Mouse (Mus musculus) hindbrain, embryonic 15.5 days (tissue): ENCODE measurements around the gene Lce3a. TPM values are rescaled to one million over a fixed set of nuclear protein-coding genes. Genes with fewer than 3 reads are reported as not detected.

Source experiments
- polyA plus RNA-seq: library from polyadenylated mRNA; unstranded; fragments of >200 nt; fragmentation: Nextera tagmentation; extraction: Ambion mirVana; gene quantifications from 2 replicates; pipeline ENCODE4 v1.2.1, GENCODE M21; 2015

Gene Lce3a
- polyA plus RNA-seq, 1 experiment from 2014 or later = not detected

Other genes starting within 250 kb of the Lce3a start
- gene Lce1c, start 247.0 kb downstream of the Lce3a start, polyA plus RNA-seq = not detected in 2 replicates
- gene Lce1d, start 239.0 kb downstream of the Lce3a start, polyA plus RNA-seq = not detected in 2 replicates
- not detected in 2 replicates for gene Lce1e, start 217.2 kb downstream of the Lce3a start, polyA plus RNA-seq
- not detected in 2 replicates for gene Lce1f, start 205.9 kb downstream of the Lce3a start, polyA plus RNA-seq
- not detected in 2 replicates for gene Gm38119, start 187.1 kb downstream of the Lce3a start, polyA plus RNA-seq
- gene Lce1g, start 173.9 kb downstream of the Lce3a start, polyA plus RNA-seq = not detected in 2 replicates
- not detected in 2 replicates for gene Lce1h, start 161.2 kb downstream of the Lce3a start, polyA plus RNA-seq
- not detected in 2 replicates for gene Lce1i, start 147.3 kb downstream of the Lce3a start, polyA plus RNA-seq
- not detected in 2 replicates for gene Lce1j, start 135.7 kb downstream of the Lce3a start, polyA plus RNA-seq
- gene Lce1k, start 118.3 kb downstream of the Lce3a start, polyA plus RNA-seq = not detected in 2 replicates
- gene Kprp, start 99.0 kb downstream of the Lce3a start, polyA plus RNA-seq = not detected in 2 replicates
- gene Lce1l, start 74.9 kb downstream of the Lce3a start, polyA plus RNA-seq = not detected in 2 replicates
- gene 2310050C09Rik, start 56.0 kb downstream of the Lce3a start, polyA plus RNA-seq = not detected in 2 replicates
- gene Lce3b, start 6.7 kb upstream of the Lce3a start, polyA plus RNA-seq = not detected in 2 replicates
- gene Lce3c, start 18.3 kb upstream of the Lce3a start, polyA plus RNA-seq = 0.62 TPM in 1 of 2 replicates, not detected in the other
- not detected in 2 replicates for gene Lce3d, start 31.2 kb upstream of the Lce3a start, polyA plus RNA-seq
- not detected in 2 replicates for gene Lce3e, start 40.8 kb upstream of the Lce3a start, polyA plus RNA-seq
- not detected in 2 replicates for gene Lce3f, start 66.0 kb upstream of the Lce3a start, polyA plus RNA-seq
- gene Crct1, start 89.5 kb upstream of the Lce3a start, polyA plus RNA-seq = 1.9 and 2.3 TPM in 2 replicates
- not detected in 2 replicates for gene Lce1m, start 92.8 kb upstream of the Lce3a start, polyA plus RNA-seq
- not detected in 2 replicates for gene Gm4858, start 142.6 kb upstream of the Lce3a start, polyA plus RNA-seq
- not detected in 2 replicates for gene Crnn, start 218.6 kb upstream of the Lce3a start, polyA plus RNA-seq